Mouse (Mus musculus) cerebellum, adult 9-11 months (tissue): ENCODE results near the gene Psmd3.
A peak's percentile ranks its signal among the peaks of the same experiment; 100 is the strongest.
"Not testable (repeated sequence)": the region's sequence is repeated elsewhere in the genome, so short reads cannot be mapped to it uniquely, and the experiment has no call there.

Experiments used
- DNase-seq: peaks from one replicate; pipeline ENCODE4 v3.0.0; 2022

Psmd3 gene

GRCm38 (mm10) chr11:98723098-98723497 is 40.7 kb downstream of the Psmd3 start:
- no peak for DNase-seq

DNA sequence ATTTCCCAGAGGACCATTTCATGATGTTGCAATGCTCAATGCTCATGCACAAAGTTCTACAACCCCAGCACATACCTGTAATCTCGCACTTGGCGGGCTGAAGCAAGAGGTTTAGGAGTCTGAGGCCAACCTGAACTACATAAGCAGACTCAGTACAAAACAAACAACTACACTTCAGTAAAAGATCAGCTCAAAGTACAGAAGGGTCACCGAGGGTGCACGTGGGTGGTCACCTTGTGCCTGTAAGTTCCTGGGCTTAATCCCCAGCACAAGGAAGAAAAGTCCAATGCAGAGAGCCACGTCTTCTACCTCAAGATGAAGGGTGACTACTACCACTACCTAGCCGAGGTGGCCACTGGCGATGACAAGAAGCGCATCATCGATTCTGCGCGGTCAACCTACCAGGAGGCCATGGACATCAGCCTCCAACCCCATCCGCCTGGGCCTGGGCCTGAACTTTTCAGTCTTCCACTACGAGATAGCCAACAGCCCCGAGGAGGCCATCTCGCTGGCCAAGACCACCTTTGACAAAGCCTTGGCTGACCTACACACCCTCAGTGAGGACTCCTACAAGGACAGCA is 43.7 kb downstream of the Psmd3 start:
- no peak for DNase-seq

GRCm38 (mm10) chr11:98729119-98729588 is 46.8 kb downstream of the Psmd3 start, which contains the start of gene Med24:
Gene Med24 (minus strand): TSS chr11:98729435.
- peak; percentile 92 for DNase-seq

- no peak for DNase-seq
These were observed 48.4 kb downstream of the Psmd3 start for GRCm38 (mm10) chr11:98730727-98731126.

DNA sequence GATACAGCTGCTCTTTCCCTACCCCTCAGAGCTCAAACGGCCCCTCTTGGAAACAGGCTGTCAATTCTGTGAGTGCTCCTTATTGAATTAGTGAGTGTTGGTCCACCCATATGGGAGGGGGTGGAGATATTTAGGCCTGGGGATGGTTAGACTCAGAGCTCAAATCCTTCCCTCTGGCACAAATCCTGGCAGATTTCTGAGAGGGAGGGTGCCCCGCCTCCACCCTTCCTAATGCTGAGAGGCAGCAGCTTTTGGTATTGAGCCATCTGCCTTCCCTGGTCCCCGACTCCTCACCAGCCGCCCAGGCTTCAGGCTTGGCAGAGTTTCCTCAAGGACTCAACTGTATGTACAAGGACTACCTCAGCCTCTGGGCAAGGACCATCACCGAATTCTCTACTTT is 48.8 kb downstream of the Psmd3 start:
- DNase-seq: peak; percentile 75

- DNase-seq: no peak
These were observed 51.7 kb downstream of the Psmd3 start for GRCm38 (mm10) chr11:98734020-98734419.

GRCm38 (mm10) chr11:98735111-98735510 is 52.8 kb downstream of the Psmd3 start:
- no peak for DNase-seq

DNA sequence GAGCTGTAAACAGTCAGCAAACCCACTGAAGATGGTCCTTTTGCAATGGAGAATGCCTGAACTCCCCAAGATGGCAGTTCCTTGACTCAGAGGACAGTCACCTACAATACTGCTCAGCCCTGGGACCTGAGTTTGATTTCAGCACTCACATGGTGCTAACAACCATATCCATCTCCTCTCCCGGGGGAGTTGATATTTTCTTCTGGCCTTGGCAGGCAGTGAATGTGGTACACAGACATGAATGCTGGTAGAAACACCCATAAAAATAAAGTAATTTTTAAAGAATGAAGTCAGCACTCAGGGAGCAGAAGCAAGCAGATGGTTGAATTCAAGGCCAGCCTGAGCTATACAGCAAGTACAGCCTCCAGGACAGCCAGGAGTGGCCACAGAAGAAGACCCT is 53.8 kb downstream of the Psmd3 start:
- no peak for DNase-seq

GRCm38 (mm10) chr11:98737220-98737619 is 54.9 kb downstream of the Psmd3 start:
- DNase-seq: not testable (repeated sequence)

- DNase-seq: peak; percentile 54
These were observed 56.1 kb downstream of the Psmd3 start for GRCm38 (mm10) chr11:98738428-98738911.

DNA sequence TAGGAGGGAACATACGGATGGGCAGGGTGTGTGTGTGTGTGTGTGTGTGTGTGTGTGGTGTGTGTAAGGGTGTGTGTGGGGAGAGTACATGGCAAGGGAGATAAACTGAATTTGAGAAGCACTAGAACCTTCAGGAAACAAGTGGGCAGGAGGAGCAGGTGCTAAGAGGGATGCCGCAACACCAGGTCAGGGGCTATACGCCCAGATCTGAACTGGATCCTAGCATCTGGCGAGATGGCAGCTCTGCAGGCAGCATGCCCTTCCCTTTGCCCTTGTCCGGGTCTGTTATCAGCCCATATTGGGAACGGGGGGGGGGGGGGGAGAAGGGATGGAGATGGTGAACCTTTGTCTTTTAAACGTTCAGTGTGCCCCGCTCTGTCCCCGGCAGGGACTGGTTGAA is 56.6 kb downstream of the Psmd3 start:
- DNase-seq: peak; percentile 45

GRCm38 (mm10) chr11:98740026-98740392 is 57.7 kb downstream of the Psmd3 start:
- DNase-seq: peak; percentile 64

DNA sequence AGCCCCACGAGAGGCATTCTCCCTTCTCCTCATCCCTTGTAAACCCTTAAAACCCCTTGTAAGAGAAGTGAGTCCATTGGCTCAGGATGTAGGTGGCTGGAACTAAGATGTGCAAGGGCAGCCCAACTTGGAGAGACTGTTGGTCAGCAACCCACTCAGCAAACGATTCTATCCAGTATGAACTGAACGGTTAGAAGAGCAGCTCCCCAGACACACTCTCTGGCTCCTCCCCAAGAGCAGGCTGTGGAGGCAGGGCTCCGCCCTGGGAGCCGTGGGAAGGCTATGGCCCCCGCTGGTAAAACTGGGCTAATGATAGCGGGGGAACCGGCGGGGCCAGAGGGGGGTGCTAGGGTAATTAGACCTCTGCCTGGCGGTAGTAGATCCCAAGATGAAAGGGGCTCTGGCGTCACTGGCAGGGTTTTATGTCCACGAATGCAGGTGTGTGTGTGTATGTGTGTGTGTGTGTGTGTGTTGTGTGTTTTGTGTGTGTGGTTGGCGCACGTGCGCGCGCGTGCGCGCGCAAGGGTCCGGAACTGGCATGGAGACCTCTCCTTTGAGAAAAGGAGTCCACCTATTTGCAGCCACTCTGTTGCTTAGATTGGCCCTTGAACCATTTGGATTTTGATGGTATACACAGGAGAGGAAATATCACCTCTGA is 58.2 kb downstream of the Psmd3 start, which contains the start of gene Thra:
TSS of gene Thra (plus strand) at position 246 of the 658 bp plus-strand sequence.
- DNase-seq: peak; percentile 81

DNA sequence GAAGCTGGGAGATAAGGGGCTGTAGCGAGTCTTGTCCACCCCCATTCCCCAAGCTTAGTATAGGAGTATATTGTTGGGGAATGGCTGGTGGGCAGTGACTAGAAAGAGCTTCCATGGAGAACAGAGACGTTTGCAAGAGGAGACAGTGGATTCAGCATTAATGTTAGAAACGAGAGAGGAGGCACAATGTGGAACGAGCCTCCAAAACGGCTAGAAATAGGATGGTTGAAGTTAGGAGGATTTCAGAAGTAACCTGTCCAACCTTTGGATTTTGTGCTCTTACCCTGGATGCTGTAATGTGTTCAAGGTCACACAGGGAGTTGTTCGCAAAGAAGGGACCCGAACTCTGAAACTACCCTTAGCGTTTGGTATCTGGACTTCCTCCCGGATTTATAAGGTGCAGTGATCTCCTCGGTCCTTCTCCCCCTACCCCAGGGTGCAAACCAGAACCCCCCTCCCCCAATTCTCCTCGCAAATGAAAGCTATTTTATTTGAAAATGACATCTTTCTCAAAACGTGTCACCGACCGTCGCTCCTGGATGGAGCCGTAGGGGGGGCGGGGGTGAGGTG is 58.8 kb downstream of the Psmd3 start:
- no peak for DNase-seq

DNA sequence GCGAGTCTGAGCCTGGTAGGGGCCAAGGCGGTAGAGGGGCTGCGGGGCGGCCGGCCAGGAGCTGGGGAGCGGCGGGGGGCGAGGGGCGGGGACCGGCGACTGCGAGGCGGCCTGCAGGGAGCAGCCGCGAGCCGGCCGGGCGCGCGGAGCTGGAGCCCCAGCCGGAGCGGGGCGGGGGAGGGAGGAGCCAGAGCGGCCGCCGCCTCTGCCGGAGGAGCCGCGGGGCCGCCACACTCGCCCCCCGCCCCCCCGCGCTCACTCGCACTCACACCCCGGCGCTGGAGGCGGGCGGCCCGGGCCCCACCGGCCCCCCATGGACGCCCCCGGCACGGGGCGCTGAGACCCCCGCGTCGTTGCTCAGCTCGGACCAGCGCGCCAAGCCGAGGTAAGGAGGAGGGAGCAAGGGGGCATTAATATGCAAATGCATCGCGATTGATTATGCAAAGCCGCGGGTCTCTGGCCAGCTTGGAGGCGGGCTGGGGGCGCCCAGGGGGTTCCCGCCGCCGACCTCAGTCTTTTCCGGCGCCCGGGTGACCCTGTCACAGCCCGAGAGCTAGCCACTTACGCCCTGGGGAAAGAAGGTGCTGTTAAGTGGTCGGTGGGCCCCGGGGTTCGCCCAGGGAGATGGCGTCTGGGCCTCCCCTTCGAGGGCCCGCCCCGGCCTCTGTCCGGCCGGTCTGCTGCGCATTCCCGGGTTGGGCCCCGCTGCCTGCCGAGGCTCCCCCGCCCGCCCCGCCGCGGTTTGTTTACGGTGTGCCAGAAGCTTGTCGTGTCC is 59.5 kb downstream of the Psmd3 start:
- peak; percentile 85 for DNase-seq

- peak; percentile 82 for DNase-seq
These were observed 60.3 kb downstream of the Psmd3 start for GRCm38 (mm10) chr11:98742397-98743291.

DNA sequence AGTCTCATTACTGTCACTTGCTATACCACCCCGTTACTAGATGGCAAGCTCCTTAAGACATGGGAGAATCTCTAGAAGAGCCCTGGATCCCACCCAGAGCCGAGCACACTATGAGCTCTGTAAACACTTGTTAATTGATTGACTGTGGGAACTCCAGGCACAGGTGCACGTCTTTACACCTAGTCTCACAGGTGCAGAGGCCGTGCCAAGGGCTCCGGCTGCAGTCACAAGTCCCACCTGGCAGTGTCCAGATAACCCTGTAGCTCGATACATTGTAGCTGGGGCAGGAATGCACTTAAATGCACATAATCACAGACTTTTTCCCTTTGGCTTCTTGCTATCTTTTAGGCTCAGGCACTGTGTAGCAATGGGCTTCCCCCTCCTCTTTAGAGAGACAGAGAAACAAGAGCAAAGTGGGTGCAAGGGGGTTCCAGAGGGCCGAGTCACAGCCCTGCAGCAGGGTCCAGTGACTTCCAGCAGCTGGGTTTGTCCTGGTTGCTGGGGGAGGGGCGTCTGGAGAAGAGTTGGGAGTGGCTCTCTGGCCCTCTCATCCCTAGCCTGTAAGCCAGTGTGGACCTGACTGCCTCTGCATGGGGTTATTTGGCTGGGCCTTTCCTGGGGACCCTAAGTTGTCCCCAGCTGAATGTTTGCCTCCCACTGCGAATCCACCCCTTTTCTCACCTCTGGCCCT is 61.4 kb downstream of the Psmd3 start:
- peak; percentile 76 for DNase-seq

DNA sequence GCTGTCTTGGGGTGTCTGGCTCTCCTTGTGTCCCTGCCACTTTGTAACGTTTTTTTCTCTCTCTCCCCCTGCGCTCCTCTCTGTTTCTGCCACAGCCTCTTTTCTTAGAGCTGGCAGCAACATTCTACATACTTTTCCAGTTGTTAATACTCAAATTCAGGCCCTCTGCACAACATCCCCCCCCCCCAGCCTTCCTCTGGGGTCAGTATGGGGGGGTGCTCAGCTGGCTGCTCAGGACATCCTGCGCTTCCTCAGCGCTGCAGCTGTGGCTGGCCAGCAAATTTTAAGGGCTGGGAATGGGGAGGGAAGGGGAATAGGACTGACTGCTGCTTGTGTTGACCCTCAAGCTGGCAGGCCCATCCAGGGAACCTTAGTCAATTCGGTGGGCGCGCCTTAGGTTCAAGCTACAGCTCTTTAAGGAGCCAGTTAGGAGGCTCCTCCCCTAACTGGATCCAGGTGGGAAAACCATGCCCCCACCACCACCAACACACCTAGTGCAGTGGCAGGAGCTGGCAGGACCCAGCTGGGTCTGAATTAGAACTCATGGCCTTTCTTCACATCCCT is 62.2 kb downstream of the Psmd3 start:
- peak; percentile 61 for DNase-seq
